Mouse (Mus musculus) layer of hippocampus, adult 8-10 months (tissue): ENCODE data around the gene AW551984. TPM values are rescaled to one million over a fixed set of nuclear protein-coding genes. Genes with fewer than 3 reads are reported as not detected.

Source experiments
- total RNA-seq, 4 experiments: library from RNA; stranded (reverse); gene quantifications; 2 replicates each; pipeline ENCODE4 v1.2.4; 2022

AW551984 gene
- total RNA-seq, 4 experiments from 2014 or later: 5.4 to 8.3 (median 7.7) TPM

Other genes with a start within 250 kb of the AW551984 start
- not detected for gene Olfr951, start 217.0 kb downstream of the AW551984 start, total RNA-seq
- not detected for gene Olfr952, start 177.3 kb downstream of the AW551984 start, total RNA-seq
- not detected for gene Olfr954, start 147.7 kb downstream of the AW551984 start, total RNA-seq
- not detected for gene Olfr955, start 132.5 kb downstream of the AW551984 start, total RNA-seq
- not detected for gene Olfr44, start 110.4 kb downstream of the AW551984 start, total RNA-seq
- under 1 TPM in 1 of 4 experiments, not detected in 3; 0.22 TPM for gene Olfr957, start 88.6 kb downstream of the AW551984 start, total RNA-seq
- gene Olfr958, start 50.3 kb downstream of the AW551984 start, total RNA-seq: not detected
- not detected for gene Olfr959, start 28.8 kb downstream of the AW551984 start, total RNA-seq
- not detected for gene Olfr148, start 6.3 kb upstream of the AW551984 start, total RNA-seq
- gene Olfr960, start 17.0 kb upstream of the AW551984 start, total RNA-seq: not detected
- gene Olfr961, start 40.7 kb upstream of the AW551984 start, total RNA-seq: not detected
- gene Olfr963, start 62.8 kb upstream of the AW551984 start, total RNA-seq: not detected
- not detected for gene Olfr149, start 102.7 kb upstream of the AW551984 start, total RNA-seq
- not detected for gene Olfr965, start 107.0 kb upstream of the AW551984 start, total RNA-seq
- gene Olfr150, start 126.6 kb upstream of the AW551984 start, total RNA-seq: not detected
- gene Olfr967, start 141.8 kb upstream of the AW551984 start, total RNA-seq: not detected
- gene Olfr968, start 178.8 kb upstream of the AW551984 start, total RNA-seq: not detected
- gene Olfr969, start 186.5 kb upstream of the AW551984 start, total RNA-seq: not detected
- gene Olfr970, start 204.5 kb upstream of the AW551984 start, total RNA-seq: not detected
- gene Olfr971, start 232.5 kb upstream of the AW551984 start, total RNA-seq: not detected